Mouse (Mus musculus): ENCODE measurements around the gene Tbc1d8.

GRCm38 (mm10) chr1:39515303-39515991, 36.9 kb upstream of the Tbc1d8 start:
- no peak for TF ChIP-seq CTCF (IDR thresholded peaks at IDR 0.05; ENCODE audit: control insufficient read depth, insufficient read depth, low read length)
- no peak for TF ChIP-seq POLR2A (IDR thresholded peaks at IDR 0.05; ENCODE audit: borderline replicate concordance, control insufficient read depth, low read depth, low read length)
